Mouse (Mus musculus) intestine, embryonic 15.5 days (tissue): ENCODE data around the gene Vmn2r116. TPM values are rescaled to one million over a fixed set of nuclear protein-coding genes. Genes with fewer than 3 reads are reported as not detected.
"Not testable (repeated sequence)": the region's sequence is repeated elsewhere in the genome, so short reads cannot be mapped to it uniquely, and the experiment has no call there.

ENCODE experiments used
- ATAC-seq: fragments of 200-750 bp; cut with Nextera tagmentation; 2 replicates; pipeline ENCODE4 v1.8.0; 2017; ENCODE audit warnings: moderate TSS enrichment, moderate library complexity
- H3K27ac ChIP-seq: fragments of 300-500 bp; sonication (generic); 2 replicates; pipeline ENCODE4 v1.5.1; 2015; ENCODE audit warnings: mild to moderate bottlenecking, inconsistent platforms
- H3K27me3 ChIP-seq: fragments of 300-500 bp; sonication (generic); replicated peaks from 2 replicates; pipeline ENCODE4 v1.6.1; 2015; ENCODE audit warnings: inconsistent platforms
- H3K36me3 ChIP-seq: fragments of 300-500 bp; sonication (generic); 2 replicates; pipeline ENCODE4 v1.6.1; 2015; ENCODE audit warnings: inconsistent platforms
- H3K4me1 ChIP-seq: fragments of 300-500 bp; sonication (generic); replicated peaks from 2 replicates; pipeline ENCODE4 v1.6.1; 2015; ENCODE audit warnings: inconsistent platforms
- H3K4me2 ChIP-seq: fragments of 300-500 bp; sonication (generic); replicated peaks from 2 replicates; pipeline ENCODE4 v1.6.1; 2015; ENCODE audit warnings: mild to moderate bottlenecking, inconsistent platforms
- H3K4me3 ChIP-seq: fragments of 300-500 bp; sonication (generic); replicated peaks from 2 replicates; pipeline ENCODE4 v1.5.1; 2015; ENCODE audit warnings: inconsistent platforms
- H3K9ac ChIP-seq: fragments of 300-500 bp; sonication (generic); 2 replicates; pipeline ENCODE4 v1.6.1; 2015; ENCODE audit warnings: inconsistent platforms
- H3K9me3 ChIP-seq: fragments of 300-500 bp; sonication (generic); 2 replicates; pipeline ENCODE4 v1.6.1; 2016; ENCODE audit warnings: inconsistent platforms
- WGBS: fragments of 180-500 bp; shearing (Covaris S2); methylation state at CpG from one replicate; pipeline ENCODE4 v1.1.7; 2015; 5-methylcytosine and 5-hydroxymethylcytosine counted together
- polyA plus RNA-seq: library from polyadenylated mRNA; unstranded; fragments of >200 nt; fragmentation: Nextera tagmentation; extraction: Ambion mirVana; gene quantifications from 2 replicates; pipeline ENCODE4 v1.2.1, GENCODE M21; 2015

The Vmn2r116 gene
- polyA plus RNA-seq: not detected in 2 replicates

GRCm38 (mm10) chr17:23384304-23384703 is at the start of gene Vmn2r116:
Vmn2r116 (plus strand) TSS chr17:23384604.
- H3K36me3 ChIP-seq, H3K4me1 ChIP-seq, H3K9ac ChIP-seq, H3K4me2 ChIP-seq, ATAC-seq, H3K4me3 ChIP-seq, H3K27ac ChIP-seq, H3K9me3 ChIP-seq, H3K27me3 ChIP-seq: not testable (repeated sequence)

DNA sequence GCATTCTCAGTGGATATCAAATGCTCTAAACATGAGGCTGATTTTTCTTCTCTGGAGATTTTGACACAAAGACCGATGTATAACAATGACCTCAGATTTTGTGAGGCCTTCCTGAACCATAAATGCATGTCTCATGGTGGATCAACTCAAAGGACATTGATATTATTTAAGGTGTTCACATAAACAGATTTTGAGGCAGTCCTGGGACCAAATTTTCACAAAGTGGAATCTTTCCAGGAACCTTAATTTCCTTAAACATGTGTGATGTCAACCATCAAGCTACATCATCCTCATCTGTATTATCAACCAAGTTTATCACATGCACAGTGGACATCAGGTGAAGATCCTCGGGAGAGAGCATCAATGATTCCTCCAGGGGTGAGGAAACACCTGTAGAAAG is 41.0 kb upstream of the Vmn2r116 start, which contains the start of gene Vmn2r115:
Gene Vmn2r115, plus strand, starts transcription at position 301 of the 400 bp plus-strand sequence.
- not testable (repeated sequence) for H3K4me3 ChIP-seq, H3K9ac ChIP-seq, H3K27ac ChIP-seq, ATAC-seq, H3K4me2 ChIP-seq, H3K27me3 ChIP-seq, H3K36me3 ChIP-seq, H3K4me1 ChIP-seq, H3K9me3 ChIP-seq
- 52% methylated on average over 2 of the region's 2 CpGs for WGBS

DNA sequence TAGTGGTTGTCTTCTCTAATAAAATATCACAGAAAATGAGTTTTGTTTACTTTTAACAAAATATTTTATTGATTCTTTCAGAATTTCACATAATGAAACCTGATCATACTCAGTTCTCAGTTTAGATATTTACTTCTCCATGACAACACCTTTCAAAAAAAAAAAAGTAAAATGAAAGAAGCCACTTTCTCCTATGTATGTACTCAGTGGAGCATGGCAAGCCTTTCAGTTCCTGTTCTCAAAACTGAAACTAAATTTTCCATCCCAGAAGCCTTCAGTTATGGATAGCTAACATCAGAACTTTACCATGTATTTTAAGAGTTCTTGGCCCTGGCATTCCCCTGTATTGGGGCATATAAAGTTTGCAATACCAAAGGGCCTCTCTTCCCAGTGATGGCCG is 32.8 kb upstream of the Vmn2r116 start:
- Histone ChIP-seq H3K9me3 (no peaks in the 10 kb centered on the region), H3K4me3 (no peak overlapping the region), H3K4me2 (no peak overlapping the region), H3K27ac (no peak overlapping the region), H3K9ac (no peak overlapping the region), H3K36me3 (no peaks in the 10 kb centered on the region), H3K27me3 (no peaks in the 10 kb centered on the region), H3K4me1 (no peaks in the 10 kb centered on the region)
- 68% methylated on average over 1 of the region's 1 CpGs for WGBS
- no peak for ATAC-seq

DNA sequence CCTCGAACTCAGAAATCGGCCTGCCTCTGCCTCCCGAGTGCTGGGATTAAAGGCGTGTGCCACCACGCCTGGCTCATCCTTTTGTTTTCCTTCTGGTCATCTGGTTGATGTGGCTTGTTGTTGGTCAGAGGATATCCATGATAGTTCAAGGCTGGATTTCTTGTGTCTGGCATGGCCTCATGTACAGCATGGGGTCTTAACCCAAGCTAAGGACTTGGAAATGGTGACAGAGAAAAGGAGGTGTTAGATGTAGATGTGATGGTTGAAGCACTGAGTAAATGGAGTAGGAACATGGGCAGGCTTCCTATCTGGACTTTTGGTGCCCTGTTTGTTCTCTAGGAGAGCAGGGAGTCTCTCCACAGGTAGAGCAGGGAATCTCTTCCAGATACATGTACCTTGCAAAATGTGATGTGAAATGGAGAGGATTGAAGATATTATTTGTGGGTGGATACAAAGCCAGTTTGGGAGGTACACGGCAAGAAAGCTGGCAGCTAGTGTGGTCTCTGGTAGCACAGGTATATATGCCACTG is 48.8 kb downstream of the Vmn2r116 start:
- no peaks in the 10 kb centered on the region for H3K4me1 ChIP-seq
- H3K36me3 ChIP-seq: no peaks in the 10 kb centered on the region
- H3K27me3 ChIP-seq: no peaks in the 10 kb centered on the region
- H3K4me2 ChIP-seq: no peak overlapping the region
- WGBS: 78% methylated on average over 6 of the region's 6 CpGs
- no peak overlapping the region for H3K9ac ChIP-seq
- H3K9me3 ChIP-seq: no peaks in the 10 kb centered on the region
- H3K4me3 ChIP-seq: no peak overlapping the region
- no peak overlapping the region for H3K27ac ChIP-seq
- ATAC-seq: no peak

Other genes starting within 250 kb of the Vmn2r116 start
- gene Zfp40, start 191.4 kb upstream of the Vmn2r116 start, polyA plus RNA-seq: 7.2 and 8.3 TPM in 2 replicates
- not detected in 2 replicates for gene Vmn2r114, start 72.1 kb upstream of the Vmn2r116 start, polyA plus RNA-seq
- not detected in 2 replicates for gene Vmn2r115, start 40.9 kb upstream of the Vmn2r116 start, polyA plus RNA-seq
- not detected in 2 replicates for gene Vmn2r117, start 95.1 kb downstream of the Vmn2r116 start, polyA plus RNA-seq
- 15.2 and 17.7 TPM in 2 replicates for gene Zfp213, start 179.6 kb downstream of the Vmn2r116 start, polyA plus RNA-seq
- 10.4 and 10.5 TPM in 2 replicates for gene Zfp13, start 214.9 kb downstream of the Vmn2r116 start, polyA plus RNA-seq
- 0.14 TPM in 1 of 2 replicates, not detected in the other for gene Zscan10, start 216.3 kb downstream of the Vmn2r116 start, polyA plus RNA-seq